Mouse (Mus musculus): ENCODE results near the gene Pde7b.

DNA sequence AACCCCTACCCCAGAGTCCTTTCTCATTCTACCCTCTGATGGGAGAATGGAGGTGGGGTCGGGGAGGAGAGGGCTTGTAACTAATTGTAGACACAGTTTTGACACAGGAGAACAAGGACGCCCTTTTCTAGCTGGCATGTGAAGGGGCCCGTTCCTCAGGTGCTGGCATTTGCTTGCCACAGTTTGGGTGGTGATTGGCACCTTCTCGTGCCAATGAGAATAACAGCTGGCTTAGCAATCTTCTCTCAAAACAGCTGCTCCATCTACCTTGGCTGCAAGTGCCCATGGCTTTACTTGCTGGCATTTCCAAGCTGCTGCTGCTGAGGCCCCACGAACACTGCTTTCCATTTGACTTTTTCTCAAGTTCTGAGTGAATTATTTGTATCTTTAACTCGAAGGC, 223.7 kb downstream of the Pde7b start:
- TF ChIP-seq POLR2A (IDR thresholded peaks at IDR 0.05; ENCODE audit: borderline replicate concordance, extremely low read depth, insufficient read depth, insufficient read length, poor library complexity, severe bottlenecking), result no peak
- TF ChIP-seq CTCF (IDR thresholded peaks at IDR 0.05; ENCODE audit: borderline replicate concordance, extremely low read depth, insufficient read depth, insufficient read length), result no peak

Data from brain, embryonic 14.5 days (tissue).